Mouse (Mus musculus) embryonic stem cell, embryonic (primary cell): ENCODE data around the gene Mpv17l2.

ENCODE experiments used
- CTCF ChIA-PET, 4 experiments: fragments of 300-600 bp in 2 of 4; fragments of 350-600 bp in 2 of 4; sonication (Branson Sonifier 250); formaldehyde crosslinking; loops; one replicate each; lab custom pipeline; 2022; ENCODE audit warnings: inconsistent platforms in 2 of 4; lab: Charles Lee
- POLR2A ChIA-PET, 4 experiments: fragments of 300-600 bp in 2 of 4; fragments of 350-600 bp in 2 of 4; sonication (Branson Sonifier 250); formaldehyde crosslinking; loops; one replicate each; lab custom pipeline; 2022; ENCODE audit warnings: antibody characterized with exemption in 4 of 4, inconsistent platforms in 1 of 4; lab: Charles Lee

Mpv17l2 gene

GRCm38 (mm10) chr8:70755661-70756475, 4.9 kb downstream of the Mpv17l2 start:
- CTCF ChIA-PET, result interaction anchor here in 2 of 4 experiments (0.8 to 7.8 kb wide), 5 partner anchors 7 to 145 kb away, joined by 3 to 79 read pairs (median 8); partner anchors contain the start of genes Gm3336 (in 1 of the 2) and Pde4c (in 1 of the 2)

GRCm38 (mm10) chr8:70754871-70755660, 5.7 kb downstream of the Mpv17l2 start:
- CTCF ChIA-PET, result interaction anchor here (0.5 to 7.8 kb wide), 25 partner anchors 8 to 764 kb away, joined by 3 to 79 read pairs (median 4); partner anchors contain the start of genes Gm3336 (in 3 of the 4), Lsm4 (in 1 of the 4) and Pde4c (in 1 of the 4)
- POLR2A ChIA-PET, result interaction anchor here (0.5 to 14.5 kb wide), 69 partner anchors 9 to 250 kb away, joined by 3 to 148 read pairs (median 4); partner anchors contain the start of genes Jund (in 3 of the 4), Rpl18a (in 3 of the 4), Arrdc2 (in 2 of the 4) and Gm3336 (in 2 of the 4)

More at GRCm38 (mm10) chr8:70755661-70756475, 4.9 kb downstream of the Mpv17l2 start:
- POLR2A ChIA-PET, result interaction anchor here (0.6 to 14.5 kb wide), 24 partner anchors 8 to 146 kb away, joined by 3 to 148 read pairs (median 6); partner anchors contain the start of genes Jund (in 3 of the 4), Arrdc2 (in 2 of the 4), Gm3336 (in 1 of the 4) and Iqcn (in 1 of the 4)

- POLR2A ChIA-PET, result interaction anchor here (0.5 to 14.5 kb wide), 69 partner anchors 8 to 249 kb away, joined by 3 to 148 read pairs (median 5); partner anchors contain the start of genes Arrdc2 (in 3 of the 4), Gm3336 (in 3 of the 4), Jund (in 3 of the 4) and Rpl18a (in 3 of the 4)
- CTCF ChIA-PET, result interaction anchor here (0.5 to 7.8 kb wide), 27 partner anchors 9 to 922 kb away, joined by 3 to 79 read pairs (median 4); partner anchors contain the start of genes Gm3336 (in 3 of the 4), Jak3 (in 1 of the 4), Lsm4 (in 1 of the 4) and Pde4c (in 1 of the 4)
Observed at GRCm38 (mm10) chr8:70754043-70754870, 6.5 kb downstream of the Mpv17l2 start, which contains the start of gene Rab3a. Gene Rab3a (plus strand): TSS chr8:70754679.

GRCm38 (mm10) chr8:70753151-70753550, 7.6 kb downstream of the Mpv17l2 start:
- POLR2A ChIA-PET, result interaction anchor here in 3 of 4 experiments (0.7 to 14.5 kb wide), 30 partner anchors 10 to 144 kb away, joined by 3 to 148 read pairs (median 8); partner anchors contain the start of genes Jund (in 3 of the 3), Arrdc2 (in 2 of the 3), Gm3336 (in 1 of the 3) and Lsm4 (in 1 of the 3)
- CTCF ChIA-PET, result interaction anchor here (0.5 to 7.8 kb wide), 22 partner anchors 10 to 152 kb away, joined by 3 to 79 read pairs (median 4); partner anchors contain the start of genes Gm3336 (in 2 of the 4), Arrdc2 (in 1 of the 4), Lrrc25 (in 1 of the 4) and Lsm4 (in 1 of the 4)

GRCm38 (mm10) chr8:70752000-70752764, 8.6 kb downstream of the Mpv17l2 start:
- ChIA-PET CTCF (interaction anchor here (0.5 to 7.8 kb wide), 47 partner anchors 9 to 298 kb away, joined by 3 to 79 read pairs (median 4); partner anchors contain the start of genes Gm3336 (in 4 of the 4), Lsm4 (in 2 of the 4), Mpv17l2 (in 2 of the 4) and Pde4c (in 2 of the 4)), POLR2A (interaction anchor here (0.6 to 14.5 kb wide), 37 partner anchors 9 to 145 kb away, joined by 3 to 148 read pairs (median 5); partner anchors contain the start of genes Jund (in 3 of the 4), Arrdc2 (in 2 of the 4), Pde4c (in 2 of the 4) and Lsm4 (in 1 of the 4))

- CTCF ChIA-PET, result interaction anchor here in 2 of 4 experiments (0.7 to 2.8 kb wide), 5 partner anchors 14 to 95 kb away, joined by 3 to 8 read pairs (median 3); no protein-coding TSS in a partner anchor
- POLR2A ChIA-PET, result interaction anchor here in 2 of 4 experiments (1.0 to 14.5 kb wide), 5 partner anchors 15 to 89 kb away, joined by 3 to 148 read pairs (median 3); partner anchors contain the start of genes Arrdc2 (in 1 of the 2), Jund (in 1 of the 2) and Mpv17l2 (in 1 of the 2)
Observed at GRCm38 (mm10) chr8:70750128-70750680, 10.5 kb downstream of the Mpv17l2 start.

- POLR2A ChIA-PET, result interaction anchor here in 3 of 4 experiments (0.5 to 14.5 kb wide), 10 partner anchors 12 to 104 kb away, joined by 3 to 148 read pairs (median 4); partner anchors contain the start of genes Jund (in 2 of the 3), Arrdc2 (in 1 of the 3) and Mpv17l2 (in 1 of the 3)
- CTCF ChIA-PET, result interaction anchor here in 1 of 4 experiments (0.7 to 1.7 kb wide), 4 partner anchors 15 to 96 kb away, joined by 3 read pairs; partner anchors contain the start of gene Gm3336
Observed at GRCm38 (mm10) chr8:70749097-70749674, 11.6 kb downstream of the Mpv17l2 start.

GRCm38 (mm10) chr8:70748246-70749096, 12.3 kb downstream of the Mpv17l2 start:
- ChIA-PET POLR2A (interaction anchor here in 3 of 4 experiments (0.6 to 14.5 kb wide), 9 partner anchors 10 to 91 kb away, joined by 3 to 148 read pairs (median 3); partner anchors contain the start of genes Arrdc2 (in 2 of the 3), Jund (in 2 of the 3) and Mpv17l2 (in 2 of the 3)), CTCF (interaction anchor here in 1 of 4 experiments (1.0 to 1.7 kb wide), 2 partner anchors 16 to 30 kb away, joined by 3 read pairs; partner anchors contain the start of gene Gm3336)

GRCm38 (mm10) chr8:70747211-70747890, 13.4 kb downstream of the Mpv17l2 start:
- ChIA-PET POLR2A (interaction anchor here in 3 of 4 experiments (0.8 to 14.5 kb wide), 10 partner anchors 9 to 92 kb away, joined by 3 to 148 read pairs (median 4); partner anchors contain the start of genes Arrdc2 (in 2 of the 3), Jund (in 1 of the 3), Mpv17l2 (in 1 of the 3) and Pik3r2 (in 1 of the 3)), CTCF (interaction anchor here in 2 of 4 experiments (0.8 to 1.2 kb wide), 2 partner anchors 17 kb away, joined by 3 to 4 read pairs; no protein-coding TSS in a partner anchor)

- ChIA-PET CTCF (interaction anchor here in 2 of 4 experiments (0.8 to 1.2 kb wide), 2 partner anchors 11 to 17 kb away, joined by 3 to 4 read pairs; no protein-coding TSS in a partner anchor), POLR2A (interaction anchor here in 3 of 4 experiments (0.8 to 14.5 kb wide), 11 partner anchors 8 to 142 kb away, joined by 3 to 148 read pairs (median 4); partner anchors contain the start of genes Arrdc2 (in 1 of the 3), Jund (in 1 of the 3), Mpv17l2 (in 1 of the 3) and Pik3r2 (in 1 of the 3))
Observed at GRCm38 (mm10) chr8:70746676-70747075, 14.1 kb downstream of the Mpv17l2 start.

GRCm38 (mm10) chr8:70745691-70746220, 15.0 kb downstream of the Mpv17l2 start:
- POLR2A ChIA-PET, result interaction anchor here in 3 of 4 experiments (0.5 to 14.5 kb wide), 9 partner anchors 9 to 99 kb away, joined by 3 to 148 read pairs (median 4); partner anchors contain the start of genes Arrdc2 (in 1 of the 3), Mpv17l2 (in 1 of the 3) and Rab3a (in 1 of the 3)
- CTCF ChIA-PET, result interaction anchor here in 2 of 4 experiments (0.8 to 1.5 kb wide), 3 partner anchors 12 to 27 kb away, joined by 3 to 4 read pairs (median 4); partner anchors contain the start of gene Gm3336 (in 1 of the 2)
